ENCODE assay signal across 15 mouse cellular contexts in genomic region chr19:44331911-44332310, GRCm38 (mm10). TPM values are rescaled to one million over a fixed set of nuclear protein-coding genes. Genes with fewer than 3 reads are reported as not detected.
A peak's percentile ranks its signal among the peaks of the same experiment; 100 is the strongest.
DNase-seq lines count a peak whose midpoint lies in the region; ATAC-seq and TF ChIP-seq lines count a peak whose summit lies in the region.
"Had no signal": no experiment of that assay in that cellular context is flagged by ENCODE, and none has a peak within 500 bp of the region (broad histone marks: within the 10 kb centered on the region; RNA-seq: fewer than 3 reads in every experiment).

No protein-coding gene starts in this region.

- peaks cover 17% of the 10 kb centered on the region for H3K4me1 ChIP-seq in cerebellum, adult 2 months (ENCODE audit: control insufficient read depth, insufficient read depth, low read length)
- H3K4me1 ChIP-seq: lung, embryonic 15.5 days; midbrain, embryonic 15.5 days had no signal

- no peak for TF ChIP-seq POLR2A in cerebellum, adult 2 months (IDR thresholded peaks at IDR 0.05; ENCODE audit: borderline replicate concordance, insufficient read depth, low read length)

- TF ChIP-seq CTCF in cerebellum, adult 2 months (IDR thresholded peaks at IDR 0.05; ENCODE audit: borderline replicate concordance, insufficient read depth, low read depth, low read length): no peak

- no peaks in the 10 kb centered on the region for H3K27me3 ChIP-seq in cerebellum, adult 2 months (ENCODE audit: control insufficient read depth, insufficient read depth, low read length)
- H3K27me3 ChIP-seq: lung, embryonic 15.5 days; midbrain, embryonic 15.5 days had no signal

- intact Hi-C loops in heart, postnatal 25 days (cut with DNase I): no loop called here

- WGBS in cerebellum, adult 2 months: 59% methylated on average over 5 of the region's 5 CpGs

- ATAC-seq in granulocyte monocyte progenitor cell, adult 5-6 weeks (replicated peaks; ENCODE audit: poor library complexity, severe bottlenecking): peak; percentile 52
- ATAC-seq: midbrain, embryonic 15.5 days had no signal

- DNase-seq in heart, adult 11 months: peak; percentile 89
- no peak for DNase-seq in heart, postnatal 25 days (ENCODE audit: low spot score)
- DNase-seq in 416B (ENCODE audit: low read depth) (peak; percentile 91), MN1 (ENCODE audit: low spot score) (peak; percentile 43)
- DNase-seq in urinary bladder, postnatal 10 days (ENCODE audit: low spot score): no peak
- no peak for DNase-seq in cerebellum, adult 2 months
- DNase-seq: cerebellum, adult 9-11 months; gastrocnemius, postnatal 25 days; kidney, adult 8-10 months; layer of hippocampus, postnatal 36 days; left cerebral cortex, postnatal 4 days; thymus, postnatal 36 days had no signal

- no peak overlapping the region for H3K27ac ChIP-seq in cerebellum, adult 2 months (ENCODE audit: insufficient read depth, low read length)
- H3K27ac ChIP-seq: lung, embryonic 15.5 days; midbrain, embryonic 15.5 days had no signal

- H3K4me3 ChIP-seq in cerebellum, adult 2 months (replicated peaks; ENCODE audit: insufficient read depth, low read depth, low read length): no peak overlapping the region
- H3K4me3 ChIP-seq: lung, embryonic 15.5 days; midbrain, embryonic 15.5 days had no signal

RNA-seq across cellular contexts. Expression of gene Scd4, which starts 1.0 kb away (rescaled TPM):
- total RNA-seq in heart, postnatal 25 days (2021): 1 to 10 TPM; 6.5 to 9.2 TPM
- not detected in 2 replicates for total RNA-seq in granulocyte monocyte progenitor cell, adult 5-6 weeks (2014; fragmentation: Nextera tagmentation)
- 0.22 TPM in 1 of 2 replicates, not detected in the other for total RNA-seq in granulocyte monocyte progenitor cell, adult 5-6 weeks (2017)
- polyA plus RNA-seq in cerebellum, adult 2 months (2012; rRNA removed): 0.18 and 0.22 TPM in 2 replicates

RNA-seq across cellular contexts. Expression of gene Scd2, which starts 38.4 kb away (rescaled TPM):
- 10 to 100 TPM; 12.5 to 13.1 TPM for total RNA-seq in heart, postnatal 25 days (2021)
- 91.6 and 93.4 TPM in 2 replicates for total RNA-seq in granulocyte monocyte progenitor cell, adult 5-6 weeks (2014; fragmentation: Nextera tagmentation)
- total RNA-seq in granulocyte monocyte progenitor cell, adult 5-6 weeks (2017): 108 and 109 TPM in 2 replicates
- polyA plus RNA-seq in cerebellum, adult 2 months (2012; rRNA removed): 695 and 743 TPM in 2 replicates

Comparison
In these comparisons a context has a peak if more than half of its experiments do, and no peak if none do; other contexts are left out.
1. DNase-seq: peak in heart, adult 11 months (single experiment), 416B (single experiment) and MN1 (single experiment); none in heart, postnatal 25 days (single experiment), urinary bladder, postnatal 10 days (single experiment) and cerebellum, adult 2 months (0 of 2).
2. RNA of gene Scd4, which starts 1.0 kb away (total RNA-seq): 6.5 to 9.2 TPM in heart, postnatal 25 days; 0.22 TPM in granulocyte monocyte progenitor cell, adult 5-6 weeks; every median in the first group is over 4 times any median in the second.
3. RNA of gene Scd2, which starts 38.4 kb away (total RNA-seq): 91.6 to 109 TPM in granulocyte monocyte progenitor cell, adult 5-6 weeks; 12.5 to 13.1 TPM in heart, postnatal 25 days; every median in the first group is over 4 times any median in the second.